Mouse (Mus musculus): ENCODE results near the gene Bbs9. TPM values are rescaled to one million over a fixed set of nuclear protein-coding genes. Genes with fewer than 3 reads are reported as not detected.
"Not testable (repeated sequence)": the region's sequence is repeated elsewhere in the genome, so short reads cannot be mapped to it uniquely, and the experiment has no call there.

The Bbs9 gene
- total RNA-seq, 2 experiments from 2014 or later, result 17.5 to 18.7 TPM

DNA sequence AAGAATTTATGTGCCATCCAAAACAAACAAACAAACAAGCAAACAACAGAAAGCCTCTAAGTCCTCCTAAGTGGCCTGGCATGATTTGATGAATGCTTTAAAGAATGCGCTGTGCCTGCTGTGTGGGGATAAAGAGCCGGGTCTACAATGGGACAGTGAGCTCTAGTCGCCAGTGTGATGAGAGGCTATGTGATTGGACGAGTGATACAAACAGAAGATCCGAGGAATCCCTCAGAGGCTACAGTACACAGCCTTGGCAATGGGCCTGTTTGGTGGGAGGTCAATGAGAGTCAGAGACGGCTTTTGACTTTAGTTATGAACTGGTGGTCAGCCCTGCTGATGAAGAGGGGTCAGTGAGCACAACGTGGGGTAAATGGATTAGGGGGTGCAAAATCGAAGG is 349.4 kb downstream of the Bbs9 start:
- DNase-seq, result no peak
- intact Hi-C loops (cut with DNase I), result no loop called here

DNA sequence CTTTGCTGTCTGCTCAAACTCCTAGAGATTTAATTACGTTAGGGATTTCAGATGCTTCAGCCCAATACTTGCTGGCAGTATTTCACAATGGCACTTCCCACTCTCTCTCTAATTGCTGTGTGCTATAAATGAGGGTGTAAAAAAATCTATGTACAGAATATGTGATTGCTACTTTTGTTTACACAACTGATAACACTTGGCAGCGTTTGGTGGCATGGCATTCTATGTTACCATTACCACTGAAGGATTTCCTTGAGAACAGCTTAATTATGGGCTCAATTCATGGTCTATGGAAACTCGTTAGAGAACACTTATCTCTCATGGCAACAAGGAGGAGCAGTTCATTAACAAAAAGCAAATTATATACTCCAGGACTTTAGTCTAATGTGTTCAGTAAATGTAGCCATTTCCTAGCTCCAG is 351.1 kb downstream of the Bbs9 start:
- no peak for DNase-seq
- intact Hi-C loops (cut with DNase I), result no loop called here

DNA sequence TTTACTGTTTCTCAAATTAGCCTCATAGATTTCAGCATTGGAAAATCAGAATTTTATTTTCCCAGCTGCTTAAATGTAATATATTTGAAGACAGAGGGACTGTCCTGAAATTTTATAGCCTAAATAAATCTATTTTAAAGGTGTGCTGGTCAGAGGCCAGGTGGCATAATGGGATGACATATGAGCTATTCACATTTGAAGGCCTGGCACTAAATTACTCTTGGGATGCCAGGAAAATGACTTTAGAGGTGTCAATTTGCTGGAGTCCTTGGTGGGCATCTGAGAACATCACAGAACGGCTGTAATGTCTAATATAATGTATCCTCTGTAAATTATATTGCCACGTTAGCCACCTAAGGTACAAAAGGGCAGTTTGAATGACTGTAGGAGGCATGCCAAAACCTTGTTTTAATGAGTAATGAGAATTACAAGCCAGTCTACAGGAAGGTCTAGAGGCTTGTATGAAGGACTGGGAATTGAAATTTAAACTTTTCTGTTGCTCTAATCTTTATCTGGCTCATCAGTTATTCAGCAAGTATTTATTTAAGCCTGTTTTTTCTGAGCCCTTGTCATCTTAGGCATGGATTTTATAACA is 351.8 kb downstream of the Bbs9 start:
- DNase-seq, result no peak
- intact Hi-C loops (cut with DNase I), result no loop called here

DNA sequence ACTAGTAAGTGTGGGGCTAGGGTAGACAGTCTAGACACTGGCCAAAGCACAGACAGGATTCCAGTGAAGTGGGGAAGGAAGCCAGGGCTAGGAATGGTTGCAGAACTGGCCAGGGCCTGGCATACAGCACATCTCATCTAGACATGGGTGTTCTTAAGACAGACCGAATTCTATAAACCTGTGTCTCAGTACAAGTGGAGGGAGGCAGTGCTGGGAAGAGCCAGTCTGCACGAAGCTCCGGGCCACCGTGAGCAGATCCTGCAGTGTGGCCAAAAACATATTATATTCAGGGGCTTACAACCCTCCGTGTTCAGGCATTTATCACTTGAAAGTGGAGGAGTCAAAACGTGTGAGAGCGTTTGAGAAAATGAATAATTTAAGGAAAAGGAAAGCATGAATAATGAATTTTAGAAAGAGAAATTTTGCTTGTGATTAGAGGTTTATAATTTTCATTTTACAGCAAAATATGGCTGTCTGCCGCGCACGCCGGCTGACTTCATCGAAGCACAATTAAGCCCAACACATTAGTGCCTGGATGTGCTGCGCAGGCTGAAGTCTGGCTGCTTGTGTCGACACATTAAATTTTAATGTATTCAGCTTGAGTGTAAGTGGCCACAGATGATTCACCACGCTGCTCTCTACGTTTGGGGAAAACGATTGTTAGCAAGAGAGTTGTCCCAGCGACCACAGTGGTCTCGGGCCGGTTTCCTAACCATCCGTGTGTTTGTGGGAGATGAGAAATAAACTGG is 353.9 kb downstream of the Bbs9 start:
- intact Hi-C loops (cut with DNase I), result no loop called here
- DNase-seq, result no peak

DNA sequence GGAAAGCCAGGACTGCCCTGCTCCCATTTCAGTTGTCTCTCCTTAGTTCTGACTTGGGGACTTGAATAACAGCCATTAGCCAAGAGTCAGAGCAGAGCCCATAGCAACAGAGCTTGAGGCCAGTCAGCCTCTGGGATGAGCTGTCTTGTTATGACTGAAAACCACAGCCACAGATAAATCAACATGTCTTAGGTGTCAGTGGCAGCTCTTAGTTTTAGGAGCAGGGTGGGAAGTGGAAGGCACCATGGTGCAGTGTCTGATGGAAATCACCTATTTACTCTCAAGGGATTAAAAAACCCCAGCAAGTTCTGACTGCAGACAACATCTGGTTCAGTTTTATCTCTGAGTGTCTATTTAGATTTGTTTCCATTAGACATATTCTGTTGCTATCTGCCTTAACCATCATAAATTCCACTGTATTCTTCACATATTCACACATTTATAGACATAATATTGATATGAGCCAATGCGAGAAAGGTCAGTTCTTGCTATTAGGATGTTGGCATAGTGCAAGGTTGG is 359.5 kb downstream of the Bbs9 start:
- no peak for DNase-seq
- intact Hi-C loops (cut with DNase I), result no loop called here

DNA sequence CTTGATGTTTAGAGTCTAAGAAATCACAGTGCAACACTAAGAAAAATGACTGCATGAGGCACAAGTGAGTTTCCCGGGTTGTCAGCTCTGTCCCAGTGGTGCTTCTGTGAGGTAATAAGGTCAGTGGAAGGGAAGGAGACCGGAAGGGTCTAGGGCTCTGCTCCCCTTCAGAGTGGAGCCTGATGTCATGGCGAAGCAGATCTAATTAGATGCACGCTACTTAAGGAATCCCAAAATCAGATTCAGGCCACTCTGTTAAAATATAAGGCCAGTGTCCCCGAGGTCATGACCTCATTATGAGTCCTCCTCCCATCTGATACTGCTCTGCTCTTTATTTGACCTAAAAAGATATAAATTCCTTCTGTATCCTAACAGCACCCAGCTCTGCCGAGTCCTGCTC is 361.5 kb downstream of the Bbs9 start:
- intact Hi-C loops (cut with DNase I), result no loop called here
- DNase-seq, result no peak

DNA sequence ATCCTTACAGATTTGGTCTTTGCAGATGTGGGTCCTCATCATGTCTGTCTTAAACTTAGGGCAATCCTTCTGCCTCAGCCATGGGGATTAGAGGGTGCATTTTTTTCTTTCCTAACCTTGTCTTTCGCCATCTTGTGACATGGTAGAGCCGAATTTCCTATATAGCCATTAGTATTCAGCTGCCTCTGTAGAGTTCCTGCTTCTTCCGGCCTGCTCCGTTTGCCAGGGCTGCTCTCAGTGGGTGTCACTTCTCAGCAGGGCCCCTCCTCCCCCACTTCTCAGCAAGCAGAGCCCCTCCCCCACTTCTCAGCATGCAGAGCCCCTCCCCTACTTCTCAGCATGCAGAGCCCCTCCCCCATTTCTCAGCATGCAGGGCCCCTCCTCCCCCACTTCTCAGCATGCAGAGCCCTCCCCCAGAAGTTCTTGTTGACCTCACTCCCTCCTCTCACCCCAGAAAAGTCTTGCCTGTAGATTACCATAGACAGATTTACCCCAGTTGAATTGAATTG is 362.2 kb downstream of the Bbs9 start:
- DNase-seq, result no peak
- intact Hi-C loops (cut with DNase I), result no loop called here

GRCm38 (mm10) chr9:22846048-22846447 is 370.5 kb downstream of the Bbs9 start:
- no peak for DNase-seq
- intact Hi-C loops (cut with DNase I), result no loop called here

- intact Hi-C loops (cut with DNase I), result no loop called here
These were observed 371.3 kb downstream of the Bbs9 start for GRCm38 (mm10) chr9:22846783-22847182.

DNA sequence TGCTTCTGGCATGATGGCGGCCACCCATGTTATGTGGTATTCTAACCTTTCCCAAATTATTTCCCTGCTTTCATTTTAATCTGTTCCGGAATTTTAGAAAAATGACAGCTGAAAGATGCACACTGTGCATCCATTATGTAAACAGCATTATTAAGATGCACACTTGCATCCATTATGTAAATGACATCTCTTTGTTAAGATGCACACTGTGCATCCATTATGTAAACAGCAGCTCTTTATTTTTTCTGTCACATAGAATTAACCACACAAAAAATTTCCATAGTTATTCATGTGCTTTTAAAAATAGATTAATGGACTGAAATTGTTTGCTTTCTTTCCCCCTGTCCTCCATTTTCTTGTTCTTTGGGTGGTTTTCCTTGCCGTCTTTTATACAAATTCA is 373.3 kb downstream of the Bbs9 start:
- no peak for DNase-seq
- intact Hi-C loops (cut with DNase I), result no loop called here

More at GRCm38 (mm10) chr9:22846783-22847182, 371.3 kb downstream of the Bbs9 start:
- no peak for DNase-seq

DNA sequence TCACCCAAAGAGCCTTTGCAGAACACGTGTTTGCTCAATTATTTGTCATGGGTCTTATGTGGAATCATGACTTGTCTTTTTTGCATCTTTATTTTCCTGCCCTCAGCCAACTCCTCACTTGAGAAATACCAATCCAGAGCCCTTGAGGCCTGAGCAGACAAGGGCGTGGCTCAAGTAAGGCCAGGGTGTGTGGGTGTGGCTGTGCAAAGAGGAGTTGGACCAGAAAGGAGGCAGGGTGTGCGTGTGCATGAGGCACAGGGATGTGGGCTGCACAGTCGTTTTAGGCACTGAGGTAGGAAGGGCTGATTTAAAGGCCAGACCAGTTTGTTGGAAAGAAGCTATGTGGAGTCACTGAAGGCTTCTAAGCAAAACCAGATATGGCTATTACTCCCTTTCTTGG is 373.7 kb downstream of the Bbs9 start:
- DNase-seq, result no peak
- intact Hi-C loops (cut with DNase I), result no loop called here

GRCm38 (mm10) chr9:22869147-22869546 is 393.6 kb downstream of the Bbs9 start:
- DNase-seq; intact Hi-C loops (cut with DNase I): not testable (repeated sequence)

- intact Hi-C loops (cut with DNase I), result no loop called here
- DNase-seq, result no peak
These were observed 395.1 kb downstream of the Bbs9 start for GRCm38 (mm10) chr9:22870661-22871060.

GRCm38 (mm10) chr9:22875231-22875630 is 399.7 kb downstream of the Bbs9 start:
- no peak for DNase-seq
- intact Hi-C loops (cut with DNase I), result no loop called here

DNA sequence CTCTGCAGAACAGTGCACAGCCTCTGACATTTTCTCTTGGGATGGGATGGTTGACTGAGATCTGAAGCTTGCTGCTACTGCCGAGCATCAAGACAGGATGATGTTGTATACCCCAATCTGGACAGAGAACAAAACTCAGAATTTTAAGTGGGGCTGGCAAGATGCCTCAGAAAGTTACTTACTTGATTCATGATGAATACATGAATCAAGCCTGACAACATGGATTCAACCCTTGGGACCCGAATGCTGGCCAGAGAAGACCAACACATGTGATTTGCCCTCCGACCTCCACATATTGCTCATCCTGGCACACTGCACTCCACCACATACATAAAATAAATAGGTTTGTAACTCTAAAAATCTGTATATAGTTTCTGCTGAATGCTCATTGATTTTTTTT is 403.8 kb downstream of the Bbs9 start:
- intact Hi-C loops (cut with DNase I), result no loop called here
- DNase-seq, result no peak

DNA sequence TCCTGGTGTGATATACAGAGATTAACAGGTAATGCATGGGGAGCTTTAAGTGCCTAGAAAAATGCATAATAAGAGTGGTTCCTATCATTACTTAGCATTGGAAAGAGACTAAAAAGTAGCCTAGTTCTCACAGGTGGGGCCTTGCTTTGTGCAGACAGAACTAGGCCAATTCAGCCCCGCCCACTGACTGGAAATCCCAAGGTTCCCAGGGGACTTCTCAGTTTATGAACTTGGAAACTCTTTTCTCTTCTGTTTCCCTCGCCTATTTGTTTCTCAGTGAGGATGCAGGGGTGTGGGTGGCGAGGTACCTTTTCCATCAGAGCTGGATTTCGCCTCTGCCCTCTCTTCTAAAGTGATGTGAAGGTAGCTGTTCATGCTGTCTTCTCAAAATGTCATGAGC is 410.8 kb downstream of the Bbs9 start:
- DNase-seq, result peak in 1 of 2 experiments; percentile 9
- intact Hi-C loops (cut with DNase I), result no loop called here

DNA sequence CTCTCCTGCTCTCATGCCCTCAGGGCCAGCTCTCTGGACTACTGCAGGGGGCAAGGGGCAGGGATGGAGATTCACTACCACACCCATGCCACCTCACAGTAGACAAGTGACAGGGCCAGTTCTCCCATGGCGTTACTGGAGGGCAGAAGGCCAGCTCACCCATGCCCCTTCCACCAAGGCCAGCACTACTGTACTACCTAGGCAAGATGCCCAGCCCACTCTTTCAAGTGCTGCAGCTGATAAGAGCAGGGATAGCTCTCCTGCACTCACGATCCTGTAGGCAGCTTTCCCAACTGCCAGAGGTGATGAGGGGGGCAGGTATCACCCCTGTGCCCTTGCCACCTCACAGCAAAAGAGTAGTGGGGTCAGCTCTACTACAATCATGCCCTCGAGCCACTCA is 429.9 kb downstream of the Bbs9 start:
- peak; percentile 76 to 80 for DNase-seq

DNA sequence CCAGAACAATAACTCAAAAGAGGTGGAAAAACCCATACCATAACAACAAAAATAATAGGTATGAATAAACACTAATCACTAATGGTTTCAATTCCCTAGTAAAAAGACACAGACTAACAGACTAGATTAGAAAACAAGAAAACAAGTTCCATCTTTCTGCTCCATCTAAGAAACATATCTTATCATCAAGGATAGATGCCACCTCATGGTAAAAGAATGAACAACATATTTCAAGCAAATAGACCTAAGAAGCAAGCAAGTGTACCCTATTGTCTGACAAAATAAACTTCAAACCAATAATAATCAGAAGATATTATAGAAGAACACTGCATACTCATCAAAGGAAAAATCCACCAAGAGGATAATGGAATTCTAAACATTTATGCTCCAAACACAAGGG is 441.3 kb downstream of the Bbs9 start:
- no peak for DNase-seq
- intact Hi-C loops (cut with DNase I), result no loop called here

More for the DNA sequence above, 429.9 kb downstream of the Bbs9 start:
- intact Hi-C loops (cut with DNase I), result no loop called here

GRCm38 (mm10) chr9:22935645-22936044 is 460.1 kb downstream of the Bbs9 start:
- intact Hi-C loops (cut with DNase I), result no loop called here
- DNase-seq, result no peak

All from heart, postnatal 10 days (tissue).